Mouse (Mus musculus) heart, postnatal 4 days (tissue): ENCODE results near the gene Prkd3. TPM values are rescaled to one million over a fixed set of nuclear protein-coding genes. Genes with fewer than 3 reads are reported as not detected.

Experiments
- DNase-seq: peaks from one replicate; pipeline ENCODE4 v3.0.0; 2021
- total RNA-seq, 2 experiments: library from RNA; stranded (reverse); gene quantifications; 2 replicates each; pipeline ENCODE4 v1.2.3; 2021

The Prkd3 gene
- total RNA-seq, 2 experiments from 2014 or later = 34.1 to 34.4 TPM

GRCm38 (mm10) chr17:78999745-79000270 lies 20.8 kb downstream of the Prkd3 start:
- DNase-seq = no peak

- DNase-seq = no peak
Observed at GRCm38 (mm10) chr17:78999189-78999588, 21.4 kb downstream of the Prkd3 start.

GRCm38 (mm10) chr17:78998130-78998529 lies 22.5 kb downstream of the Prkd3 start:
- no peak for DNase-seq

DNA sequence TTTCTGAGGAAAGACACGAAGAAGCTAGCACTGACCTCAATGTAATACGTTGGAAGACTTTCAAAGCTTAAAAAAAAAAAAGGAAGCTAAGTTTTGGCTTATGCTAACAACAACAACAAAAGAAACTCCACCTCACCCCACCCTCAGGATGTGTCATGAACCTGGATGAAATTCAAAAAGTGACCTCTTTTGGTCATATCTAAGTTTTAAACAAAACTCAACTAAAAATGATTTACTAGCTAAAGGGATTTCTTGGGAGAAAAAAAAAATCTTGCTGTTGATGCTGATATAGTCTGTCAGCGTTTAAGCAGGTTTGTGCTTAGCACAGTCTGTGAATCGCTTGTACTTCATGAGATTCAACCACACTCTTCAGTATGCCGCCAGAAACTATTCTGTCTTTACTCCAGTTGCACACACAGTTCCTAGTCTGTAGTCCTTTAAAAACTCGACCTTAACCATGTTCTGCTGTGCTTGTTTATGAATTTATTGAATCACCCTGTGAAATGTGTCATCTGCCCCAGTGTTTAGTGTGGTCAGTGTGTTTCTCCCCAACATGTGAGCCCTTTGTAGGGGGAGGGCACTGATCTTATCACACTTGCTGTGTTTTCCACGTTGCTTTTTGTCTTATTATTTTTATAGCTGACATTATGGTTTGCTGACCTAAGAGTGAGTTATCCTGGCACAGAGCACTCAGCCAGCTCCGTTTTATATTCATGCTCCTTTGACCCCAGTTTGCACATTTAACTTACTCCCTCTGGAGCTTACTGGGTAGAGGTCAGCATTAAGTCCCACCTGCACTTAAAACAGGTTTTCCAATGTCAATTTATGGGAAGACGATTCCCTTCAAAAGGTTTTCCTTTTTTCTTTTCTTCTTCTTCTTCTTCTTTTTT lies 25.4 kb downstream of the Prkd3 start:
- DNase-seq = no peak

DNA sequence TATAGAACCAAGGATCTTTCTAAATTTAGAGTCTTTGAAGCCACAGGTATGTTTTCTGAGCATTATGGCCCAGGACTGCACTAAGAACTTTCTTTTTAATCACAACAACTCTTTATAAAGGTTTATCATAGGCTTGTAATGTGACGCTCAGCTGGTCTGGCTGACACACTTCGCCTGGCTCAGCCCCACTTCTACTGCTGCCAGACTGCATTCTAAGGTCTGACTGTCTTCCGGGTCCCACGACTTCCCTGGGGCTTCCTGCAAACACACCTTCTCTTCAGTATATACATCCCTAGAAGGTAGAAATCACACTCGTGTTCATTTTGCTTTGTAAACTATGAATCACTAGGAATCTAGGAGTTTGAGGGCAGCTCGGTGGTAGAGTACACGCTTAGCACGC lies 26.2 kb downstream of the Prkd3 start:
- DNase-seq = no peak

GRCm38 (mm10) chr17:78993670-78994069 lies 26.9 kb downstream of the Prkd3 start:
- no peak for DNase-seq

DNA sequence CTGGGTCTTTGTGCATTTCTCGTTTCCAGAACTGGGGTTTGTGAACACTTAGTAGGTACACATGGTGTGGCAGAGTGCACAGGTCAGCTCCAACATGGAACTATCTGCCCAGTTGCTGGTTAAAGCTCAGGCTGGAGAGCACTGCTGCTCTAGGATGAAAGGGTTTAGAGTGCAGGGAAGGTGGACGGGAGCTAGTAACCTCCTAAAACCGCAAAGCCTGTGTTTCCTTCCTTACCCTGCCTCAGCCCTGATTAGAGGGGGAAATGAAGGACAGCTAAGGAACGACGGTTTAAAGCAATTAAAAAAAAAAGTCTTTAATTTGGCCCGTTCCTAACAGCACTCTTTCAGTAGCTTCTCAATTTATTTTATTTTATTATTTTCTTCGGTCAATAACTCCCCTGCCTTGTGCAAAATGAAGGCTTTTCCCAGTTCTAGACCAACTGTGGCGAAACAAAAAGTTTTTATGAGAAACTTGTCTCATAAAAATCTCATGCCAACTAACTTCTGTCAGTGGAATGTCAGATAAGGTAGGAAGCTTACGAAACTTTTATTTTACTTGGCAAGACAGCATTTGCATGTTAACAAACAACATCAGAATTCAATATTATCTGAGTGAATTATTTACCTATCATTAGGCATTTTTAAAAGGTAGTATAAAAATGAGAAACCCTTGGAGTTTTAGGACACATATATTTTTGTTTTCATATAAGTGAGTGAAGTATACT lies 28.2 kb downstream of the Prkd3 start:
- no peak for DNase-seq

DNA sequence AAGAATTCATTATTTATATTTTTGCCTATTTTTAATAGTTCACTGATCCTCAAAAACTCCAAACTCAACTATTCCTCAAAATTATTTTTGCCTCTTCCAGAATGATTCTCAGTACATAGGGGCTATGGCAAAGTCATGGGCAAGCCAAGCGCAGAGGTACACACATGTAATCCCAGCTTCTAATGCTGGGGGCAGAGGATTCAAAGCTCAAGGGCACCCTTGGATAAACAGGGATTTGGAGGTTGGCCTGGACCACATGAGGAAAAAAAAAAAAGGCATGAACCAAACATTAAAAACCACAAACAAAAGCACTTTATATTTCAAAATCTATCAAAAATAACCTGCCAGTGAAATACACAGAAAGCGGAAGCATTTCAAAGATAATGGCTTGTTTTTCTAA lies 29.1 kb downstream of the Prkd3 start:
- no peak for DNase-seq

GRCm38 (mm10) chr17:78989015-78989414 lies 31.6 kb downstream of the Prkd3 start:
- no peak for DNase-seq

DNA sequence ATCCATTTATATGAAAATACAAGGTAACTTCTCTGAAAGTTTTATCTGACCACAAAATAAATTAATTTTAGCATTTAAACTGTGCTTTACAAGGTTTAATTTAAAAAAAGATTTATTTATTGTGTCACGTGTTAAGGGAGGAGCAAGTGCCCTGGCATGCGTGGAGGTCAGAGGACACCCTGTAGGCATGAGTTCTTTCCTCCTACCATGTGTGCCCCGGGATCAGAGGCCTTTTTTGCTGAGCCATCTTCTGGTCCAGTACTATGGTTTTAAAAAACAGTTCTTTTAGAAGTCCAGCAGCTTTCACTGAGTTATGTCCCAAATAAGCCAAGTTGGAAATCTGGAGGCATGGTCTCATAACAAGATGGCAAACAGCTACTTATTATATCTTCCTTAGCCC lies 36.9 kb downstream of the Prkd3 start:
- no peak for DNase-seq

GRCm38 (mm10) chr17:78983166-78983565 lies 37.5 kb downstream of the Prkd3 start:
- no peak for DNase-seq

- DNase-seq = no peak
Observed at GRCm38 (mm10) chr17:78968500-78968899, 52.1 kb downstream of the Prkd3 start.

GRCm38 (mm10) chr17:78966092-78966883 lies 54.3 kb downstream of the Prkd3 start:
- DNase-seq = no peak

- no peak for DNase-seq
Observed at GRCm38 (mm10) chr17:78964387-78964786, 56.2 kb downstream of the Prkd3 start.

DNA sequence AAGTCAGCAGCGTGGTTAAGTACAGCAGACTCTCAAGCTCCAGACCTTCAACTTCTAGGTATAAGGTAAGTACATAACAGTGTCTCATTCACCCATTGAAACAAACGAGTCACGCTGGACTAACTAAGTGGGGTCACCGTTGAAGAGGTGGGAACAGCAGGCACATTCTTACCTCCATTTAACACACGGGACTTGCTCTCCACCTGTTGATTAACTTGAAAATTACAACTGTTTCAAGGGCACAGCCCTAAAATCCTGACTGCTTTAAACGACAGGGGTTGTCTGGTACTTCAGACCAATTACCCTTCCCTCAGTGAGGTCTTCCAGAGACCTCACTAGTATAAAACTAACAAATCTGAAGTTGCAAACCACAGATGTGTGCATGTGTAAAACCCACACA lies 61.1 kb downstream of the Prkd3 start:
- no peak for DNase-seq

DNA sequence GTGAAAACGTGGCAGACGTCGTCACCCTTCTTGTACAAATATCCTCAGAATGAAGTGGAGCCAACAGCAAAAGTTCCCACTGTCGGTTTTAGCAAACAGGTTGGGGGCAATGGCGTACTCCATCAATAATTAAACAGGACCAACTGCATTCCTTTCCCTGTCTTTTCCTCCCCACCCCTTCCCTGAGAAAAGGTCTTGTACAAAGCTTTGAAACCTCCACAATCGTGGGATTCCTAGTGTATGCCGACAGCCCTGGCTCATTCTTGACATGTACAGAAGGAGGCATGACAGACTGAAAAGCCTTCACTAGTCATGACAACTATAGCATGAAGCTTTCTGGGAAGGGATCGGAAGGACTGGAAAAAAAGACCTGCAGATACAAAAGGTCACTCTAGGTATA lies 67.4 kb downstream of the Prkd3 start:
- DNase-seq = no peak

GRCm38 (mm10) chr17:78952070-78952469 lies 68.5 kb downstream of the Prkd3 start:
- DNase-seq = no peak

GRCm38 (mm10) chr17:78951225-78951624 lies 69.4 kb downstream of the Prkd3 start:
- no peak for DNase-seq

GRCm38 (mm10) chr17:78942579-78942978 lies 78.0 kb downstream of the Prkd3 start:
- DNase-seq = no peak

- DNase-seq = no peak
Observed at GRCm38 (mm10) chr17:78938927-78939326, 81.7 kb downstream of the Prkd3 start.

DNA sequence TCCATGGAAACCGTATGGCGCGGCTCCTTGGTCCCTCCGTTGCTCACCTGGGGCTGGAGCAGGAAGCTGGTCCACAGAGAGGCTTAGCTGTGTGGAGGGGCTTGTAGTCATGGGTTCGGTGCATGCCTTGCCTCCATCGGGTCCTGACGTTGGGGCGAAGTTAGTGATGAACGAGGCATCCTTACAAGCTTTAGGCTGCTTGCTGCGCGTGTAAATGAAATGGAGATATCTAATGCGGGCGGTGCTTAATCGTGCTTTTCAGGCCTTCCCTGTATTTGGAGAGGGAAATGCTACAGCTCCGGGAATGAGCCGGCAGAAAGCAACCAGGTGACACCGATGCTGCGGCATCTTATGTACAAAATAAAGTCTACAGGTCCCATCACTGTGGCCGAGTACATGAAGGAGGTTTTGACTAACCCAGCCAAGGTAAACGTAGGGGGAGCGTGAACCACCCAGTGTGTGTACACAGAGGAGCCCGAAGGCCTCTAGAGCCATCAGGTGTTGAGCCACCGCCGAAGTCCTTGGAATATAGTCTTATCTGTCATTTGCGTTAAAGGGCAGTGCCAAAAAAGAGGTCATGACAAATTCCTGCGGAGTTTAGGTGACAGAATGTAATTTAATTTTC lies 83.3 kb downstream of the Prkd3 start:
- peak; percentile 8 for DNase-seq
